Mouse (Mus musculus) common myeloid progenitor, adult 5-6 weeks (primary cell): ENCODE data around the gene Kcnq5. TPM values are rescaled to one million over a fixed set of nuclear protein-coding genes. Genes with fewer than 3 reads are reported as not detected.
"Not testable (repeated sequence)": the region's sequence is repeated elsewhere in the genome, so short reads cannot be mapped to it uniquely, and the experiment has no call there.

Source experiments
- ATAC-seq: replicated peaks from 2 replicates; pipeline ENCODE4 v1.8.0; 2016; ENCODE audit warnings: low read depth, mild to moderate bottlenecking, moderate TSS enrichment, inconsistent platforms; ENCODE audit not compliant: poor library complexity, severe bottlenecking
- total RNA-seq: library from RNA; stranded (forward); fragments of 200-1000, 187-1606 nt; gene quantifications from 2 replicates; pipeline ENCODE4 v1.2.3, GENCODE M21; 2017

Kcnq5 gene
- total RNA-seq, 1 experiment from 2014 or later, result 5.8 TPM

GRCm38 (mm10) chr1:21407266-21407665 is 554.5 kb downstream of the Kcnq5 start:
- no peak for ATAC-seq

- ATAC-seq, result no peak
Measured at GRCm38 (mm10) chr1:21402804-21403203, 558.9 kb downstream of the Kcnq5 start.

GRCm38 (mm10) chr1:21391138-21391671 is 570.5 kb downstream of the Kcnq5 start:
- ATAC-seq, result no peak

DNA sequence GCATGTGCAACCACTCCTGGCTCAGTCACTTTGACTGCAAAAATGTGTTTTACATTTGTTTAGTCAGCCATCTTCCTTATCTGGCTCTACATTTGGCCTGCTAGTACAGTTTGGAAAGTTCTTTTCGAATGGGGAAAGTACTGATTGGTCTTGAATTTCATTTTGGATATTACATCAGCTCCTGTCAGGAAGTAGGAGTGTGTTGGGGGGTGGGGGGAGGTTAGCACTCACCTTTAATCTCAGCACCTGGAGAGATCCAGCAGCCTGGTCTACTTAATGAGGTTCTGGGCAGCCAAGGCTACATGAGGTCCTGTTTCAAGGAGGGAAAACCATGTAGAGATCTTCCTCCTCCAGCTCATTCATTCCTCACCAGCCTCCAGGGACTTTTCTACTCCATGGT is 578.5 kb downstream of the Kcnq5 start, which contains the start of gene Khdc1b:
TSS of gene Khdc1b (plus strand) at position 301 of the 400 bp plus-strand sequence.
- no peak for ATAC-seq

DNA sequence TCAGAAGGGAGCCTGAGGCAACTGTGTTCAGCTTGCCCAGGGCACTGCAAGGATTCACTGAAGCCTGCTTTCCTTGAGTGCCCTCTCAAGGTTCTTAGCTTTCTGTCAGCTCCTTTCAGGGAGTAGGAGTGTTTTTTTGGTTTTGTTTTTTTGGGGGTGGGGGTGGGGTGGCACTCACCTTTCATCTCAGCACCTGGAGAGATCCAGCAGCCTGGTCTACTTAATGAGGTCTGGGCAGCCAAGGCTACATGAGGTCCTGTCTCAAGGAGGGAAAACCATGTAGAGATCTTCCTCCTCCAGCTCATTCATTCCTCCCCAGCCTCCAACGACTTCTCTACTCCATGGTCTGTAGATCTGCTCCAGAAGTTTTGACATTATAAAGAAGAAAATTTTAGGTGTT is 593.7 kb downstream of the Kcnq5 start, which contains the start of gene Khdc1c:
TSS of gene Khdc1c (plus strand) at position 301 of the 400 bp plus-strand sequence.
- not testable (repeated sequence) for ATAC-seq

DNA sequence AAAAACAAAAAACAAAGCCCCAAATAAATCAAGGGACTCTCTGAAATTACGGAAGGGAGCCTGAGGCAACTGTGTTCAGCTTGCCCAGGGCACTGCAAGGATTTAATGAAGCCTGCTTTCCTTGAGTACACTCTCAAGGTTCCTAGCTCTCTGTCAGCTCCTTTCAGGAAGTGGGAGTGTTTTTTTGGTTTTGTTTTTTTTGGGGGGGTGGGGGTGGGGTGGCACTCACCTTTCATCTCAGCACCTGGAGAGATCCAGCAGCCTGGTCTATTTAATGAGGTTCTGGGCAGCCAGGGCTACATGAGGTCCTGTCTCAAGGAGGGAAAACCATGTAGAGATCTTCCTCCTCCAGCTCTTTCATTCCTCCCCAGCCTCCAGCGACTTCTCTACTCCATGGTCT is 612.4 kb downstream of the Kcnq5 start, which contains the start of gene Khdc1a:
TSS of gene Khdc1a (plus strand) at position 301 of the 400 bp plus-strand sequence.
- ATAC-seq, result no peak
